Mouse (Mus musculus): ENCODE measurements around the gene Tmppe.
A peak's percentile ranks its signal among the peaks of the same experiment; 100 is the strongest.

Tmppe gene

GRCm38 (mm10) chr9:114394677-114395076 lies 6.2 kb upstream of the Tmppe start:
- no peak for DNase-seq (ENCODE audit: low spot score in 2 of 2)

- DNase-seq (ENCODE audit: low spot score in 2 of 2), result no peak
Measured at GRCm38 (mm10) chr9:114395258-114395657, 5.6 kb upstream of the Tmppe start.

- no peak for DNase-seq (ENCODE audit: low spot score in 2 of 2)
Measured at GRCm38 (mm10) chr9:114399680-114400079, 1.2 kb upstream of the Tmppe start.

- no peak for DNase-seq (ENCODE audit: low spot score in 2 of 2)
Measured at GRCm38 (mm10) chr9:114400588-114400948, 337 bp upstream of the Tmppe start.

- peak; percentile 31 to 69 for DNase-seq (ENCODE audit: low spot score in 2 of 2)
Measured at GRCm38 (mm10) chr9:114401685-114402080, 778 bp downstream of the Tmppe start.

- no peak for DNase-seq (ENCODE audit: low spot score in 2 of 2)
Measured at GRCm38 (mm10) chr9:114407676-114408075, 6.8 kb downstream of the Tmppe start.

- DNase-seq (ENCODE audit: low spot score in 2 of 2), result no peak
Measured at GRCm38 (mm10) chr9:114410313-114410862, 9.5 kb downstream of the Tmppe start.

- no peak for DNase-seq (ENCODE audit: low spot score in 2 of 2)
Measured at GRCm38 (mm10) chr9:114411295-114411694, 10.4 kb downstream of the Tmppe start.

- DNase-seq (ENCODE audit: low spot score in 2 of 2), result no peak
Measured at GRCm38 (mm10) chr9:114412406-114412805, 11.5 kb downstream of the Tmppe start.

- no peak for DNase-seq (ENCODE audit: low spot score in 2 of 2)
Measured at GRCm38 (mm10) chr9:114413866-114414265, 13.0 kb downstream of the Tmppe start.

GRCm38 (mm10) chr9:114415701-114416100 lies 14.8 kb downstream of the Tmppe start:
- peak; percentile 47 to 78 for DNase-seq (ENCODE audit: low spot score in 2 of 2)

- DNase-seq (ENCODE audit: low spot score in 2 of 2), result no peak
Measured at GRCm38 (mm10) chr9:114416646-114417517, 16.0 kb downstream of the Tmppe start.

GRCm38 (mm10) chr9:114418187-114418586 lies 17.3 kb downstream of the Tmppe start:
- peak; percentile 63 to 80 for DNase-seq (ENCODE audit: low spot score in 2 of 2)

GRCm38 (mm10) chr9:114420443-114420842 lies 19.5 kb downstream of the Tmppe start:
- no peak for DNase-seq (ENCODE audit: low spot score in 2 of 2)

- DNase-seq (ENCODE audit: low spot score in 2 of 2), result no peak
Measured at GRCm38 (mm10) chr9:114421045-114421444, 20.1 kb downstream of the Tmppe start.

- DNase-seq (ENCODE audit: low spot score in 2 of 2), result no peak
Measured at GRCm38 (mm10) chr9:114421797-114422196, 20.9 kb downstream of the Tmppe start.

GRCm38 (mm10) chr9:114425576-114425975 lies 24.7 kb downstream of the Tmppe start:
- no peak for DNase-seq (ENCODE audit: low spot score in 2 of 2)

GRCm38 (mm10) chr9:114426201-114426600 lies 25.3 kb downstream of the Tmppe start:
- no peak for DNase-seq (ENCODE audit: low spot score in 2 of 2)

- no peak for DNase-seq (ENCODE audit: low spot score in 2 of 2)
Measured at GRCm38 (mm10) chr9:114427425-114427824, 26.5 kb downstream of the Tmppe start.

- DNase-seq (ENCODE audit: low spot score in 2 of 2), result no peak
Measured at GRCm38 (mm10) chr9:114428103-114428834, 27.4 kb downstream of the Tmppe start.

- no peak for DNase-seq (ENCODE audit: low spot score in 2 of 2)
Measured at GRCm38 (mm10) chr9:114435668-114436067, 34.8 kb downstream of the Tmppe start.

- no peak for DNase-seq (ENCODE audit: low spot score in 2 of 2)
Measured at GRCm38 (mm10) chr9:114440548-114440947, 39.6 kb downstream of the Tmppe start.

GRCm38 (mm10) chr9:114442225-114442624 lies 41.3 kb downstream of the Tmppe start:
- DNase-seq (ENCODE audit: low spot score in 2 of 2), result no peak
